In genomic region chr1:55891894-55892293, GRCm38 (mm10) we compare ENCODE assay signal across 26 mouse cellular contexts.
"Had no signal": no experiment of that assay in that cellular context is flagged by ENCODE, and none has a peak within 500 bp of the region (broad histone marks: within the 10 kb centered on the region; RNA-seq: fewer than 3 reads in every experiment).

No protein-coding gene starts in this region.

- H3K9me3 ChIP-seq: heart, embryonic 13.5 days; heart, embryonic 15.5 days; hindbrain, embryonic 13.5 days; hindbrain, embryonic 15.5 days; kidney, embryonic 15.5 days; limb, embryonic 13.5 days; limb, embryonic 15.5 days; liver, embryonic 12.5 days had no signal

- ATAC-seq: hindbrain, postnatal 0 days; intestine, embryonic 16.5 days; liver, embryonic 12.5 days had no signal

- H3K36me3 ChIP-seq: heart, embryonic 13.5 days; heart, embryonic 15.5 days; hindbrain, embryonic 13.5 days; hindbrain, embryonic 15.5 days; kidney, embryonic 15.5 days; limb, embryonic 13.5 days; limb, embryonic 15.5 days; liver, embryonic 12.5 days had no signal

- H3K4me1 ChIP-seq: limb, embryonic 15.5 days; liver, embryonic 12.5 days had no signal

- H3K4me3 ChIP-seq: heart, adult 2 months; heart, embryonic 13.5 days; heart, embryonic 15.5 days; hindbrain, embryonic 13.5 days; hindbrain, embryonic 15.5 days; kidney, embryonic 15.5 days; limb, embryonic 13.5 days; limb, embryonic 15.5 days; liver, embryonic 12.5 days had no signal

- H3K4me2 ChIP-seq: heart, embryonic 11.5 days; heart, embryonic 13.5 days; heart, embryonic 15.5 days; kidney, embryonic 15.5 days; limb, embryonic 13.5 days; limb, embryonic 15.5 days; liver, embryonic 12.5 days had no signal

- H3K9ac ChIP-seq: heart, embryonic 13.5 days; heart, embryonic 15.5 days; hindbrain, embryonic 13.5 days; hindbrain, embryonic 15.5 days; kidney, embryonic 15.5 days; limb, embryonic 13.5 days; limb, embryonic 15.5 days; liver, embryonic 12.5 days had no signal

- DNase-seq: gastrocnemius, postnatal 14 days; gastrocnemius, postnatal 36 days; heart, adult 11 months; heart, adult 2 months; heart, postnatal 14 days; heart, postnatal 36 days; kidney, adult 11 months; kidney, adult 2 months; kidney, adult 9 months; kidney, postnatal 14 days; kidney, postnatal 36 days; layer of hippocampus, adult 9-11 months; layer of hippocampus, postnatal 36 days; left cerebral cortex, postnatal 4 days had no signal

- H3K27ac ChIP-seq: heart, adult 2 months; heart, embryonic 13.5 days; heart, embryonic 15.5 days; hindbrain, embryonic 13.5 days; hindbrain, embryonic 15.5 days; hindbrain, postnatal 0 days; kidney, embryonic 15.5 days; kidney, postnatal 0 days; limb, embryonic 13.5 days; limb, embryonic 15.5 days; liver, embryonic 12.5 days had no signal
